Mouse (Mus musculus): ENCODE results near the gene Trappc12. TPM values are rescaled to one million over a fixed set of nuclear protein-coding genes. Genes with fewer than 3 reads are reported as not detected.

The Trappc12 gene
- polyA plus RNA-seq, 1 experiment from 2014 or later, result 45.8 TPM

DNA sequence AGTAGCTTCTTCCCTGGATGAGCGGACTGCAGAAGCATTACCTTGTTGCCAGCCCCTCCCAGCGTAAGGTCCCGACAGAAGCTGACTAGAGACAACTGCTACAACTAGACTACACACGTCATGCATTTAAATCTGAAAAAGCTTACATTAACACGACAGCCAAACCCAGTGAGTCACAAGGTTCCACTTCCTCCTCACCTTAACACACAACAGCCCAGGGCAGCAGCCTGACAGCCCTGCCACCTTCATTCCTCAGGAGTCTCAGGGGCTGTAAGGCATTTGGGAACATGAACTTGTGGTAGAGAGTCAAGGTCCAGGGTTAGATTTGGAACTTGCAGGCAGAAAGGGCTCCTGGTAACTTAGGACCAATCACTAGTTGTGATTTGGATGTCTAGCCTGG is 23.2 kb downstream of the Trappc12 start:
- WGBS, result 88% methylated on average over 5 of the region's 5 CpGs
- no peak overlapping the region for H3K9ac ChIP-seq (replicated peaks)
- peaks cover 30% of the 10 kb centered on the region for H3K36me3 ChIP-seq
- H3K4me2 ChIP-seq (replicated peaks), result no peak overlapping the region
- ATAC-seq (ENCODE audit: low FRiP score, low read depth), result no peak
- H3K4me1 ChIP-seq, result no peaks in the 10 kb centered on the region
- H3K9me3 ChIP-seq, result no peaks in the 10 kb centered on the region
- H3K27me3 ChIP-seq, result no peaks in the 10 kb centered on the region
- no peak overlapping the region for H3K27ac ChIP-seq (replicated peaks)
- no peak overlapping the region for H3K4me3 ChIP-seq

DNA sequence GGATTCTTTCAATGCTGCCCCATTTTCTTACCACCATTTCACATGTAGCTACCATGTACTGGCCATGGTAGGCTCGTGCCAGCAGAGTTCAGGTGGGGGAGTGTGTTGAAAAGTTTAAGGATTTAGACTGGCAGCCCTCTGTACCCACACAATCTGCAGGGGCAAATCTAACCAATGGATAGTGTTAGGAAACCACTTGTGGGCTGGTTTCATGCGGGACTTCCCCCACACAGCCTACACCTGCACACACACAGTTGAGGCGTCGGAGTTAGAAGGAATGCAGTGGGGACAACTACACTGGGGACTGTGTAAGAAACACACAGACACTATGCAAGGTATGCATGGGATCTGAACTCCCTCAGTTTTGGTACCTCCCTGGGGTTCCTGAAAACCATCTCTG is 24.1 kb downstream of the Trappc12 start:
- Histone ChIP-seq H3K9me3 (no peaks in the 10 kb centered on the region), H3K4me3 (no peak overlapping the region), H3K27ac (replicated peaks) (no peak overlapping the region), H3K4me2 (replicated peaks) (no peak overlapping the region), H3K36me3 (peaks cover 38% of the 10 kb centered on the region), H3K4me1 (no peaks in the 10 kb centered on the region), H3K9ac (replicated peaks) (no peak overlapping the region), H3K27me3 (no peaks in the 10 kb centered on the region)
- 88% methylated on average over 4 of the region's 4 CpGs for WGBS
- no peak for ATAC-seq (ENCODE audit: low FRiP score, low read depth)

DNA sequence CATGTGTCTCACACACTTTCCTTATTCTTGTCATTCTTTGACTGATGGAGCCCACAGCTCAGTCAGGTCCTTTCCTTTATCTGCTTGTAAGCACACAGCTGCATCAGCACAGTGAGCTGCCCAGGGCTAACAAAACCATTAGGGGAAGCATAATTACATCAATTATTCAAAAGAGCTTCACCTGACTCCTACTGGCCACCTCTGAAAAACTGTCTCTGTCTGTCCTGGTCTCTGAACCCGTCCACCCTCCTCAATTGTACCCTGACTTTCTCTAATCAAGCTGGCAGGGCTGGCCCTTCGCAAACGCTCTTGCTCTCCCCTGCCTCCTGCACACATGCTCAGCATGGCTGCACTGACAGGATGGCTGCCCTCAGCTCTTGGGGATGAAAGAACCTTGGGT is 25.9 kb downstream of the Trappc12 start:
- no peak overlapping the region for H3K9ac ChIP-seq (replicated peaks)
- H3K27ac ChIP-seq (replicated peaks), result no peak overlapping the region
- H3K9me3 ChIP-seq, result no peaks in the 10 kb centered on the region
- H3K4me1 ChIP-seq, result no peaks in the 10 kb centered on the region
- WGBS, result 84% methylated on average over 3 of the region's 3 CpGs
- ATAC-seq (ENCODE audit: low FRiP score, low read depth), result no peak
- H3K27me3 ChIP-seq, result no peaks in the 10 kb centered on the region
- peaks cover 49% of the 10 kb centered on the region for H3K36me3 ChIP-seq
- no peak overlapping the region for H3K4me3 ChIP-seq
- H3K4me2 ChIP-seq (replicated peaks), result no peak overlapping the region

DNA sequence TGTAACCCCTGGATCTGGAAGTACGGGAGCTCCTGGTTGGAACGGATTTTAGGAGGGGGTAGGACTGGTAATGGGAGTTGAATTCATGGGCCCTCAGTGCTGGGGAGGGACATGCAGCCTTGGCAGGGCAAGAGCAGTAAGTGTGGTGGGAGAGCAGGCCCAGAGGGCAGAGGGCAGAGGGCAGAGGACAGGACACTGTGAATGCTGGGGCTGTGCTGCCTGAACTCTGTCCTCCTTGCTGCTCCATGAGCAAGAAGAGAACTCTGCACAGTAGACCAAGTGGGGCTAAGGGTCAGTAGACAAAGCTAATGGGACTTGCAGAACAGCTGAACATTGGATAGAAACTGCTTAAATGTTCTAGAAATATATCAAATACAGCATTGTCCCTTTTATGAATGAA is 32.2 kb downstream of the Trappc12 start:
- H3K9ac ChIP-seq (replicated peaks), result no peak overlapping the region
- peaks cover 46% of the 10 kb centered on the region for H3K36me3 ChIP-seq
- H3K4me3 ChIP-seq, result no peak overlapping the region
- H3K27ac ChIP-seq (replicated peaks), result no peak overlapping the region
- no peaks in the 10 kb centered on the region for H3K27me3 ChIP-seq
- H3K4me1 ChIP-seq, result no peaks in the 10 kb centered on the region
- ATAC-seq (ENCODE audit: low FRiP score, low read depth), result no peak
- no peak overlapping the region for H3K4me2 ChIP-seq (replicated peaks)
- H3K9me3 ChIP-seq, result no peaks in the 10 kb centered on the region
- WGBS, result 90% methylated on average over 2 of the region's 2 CpGs

DNA sequence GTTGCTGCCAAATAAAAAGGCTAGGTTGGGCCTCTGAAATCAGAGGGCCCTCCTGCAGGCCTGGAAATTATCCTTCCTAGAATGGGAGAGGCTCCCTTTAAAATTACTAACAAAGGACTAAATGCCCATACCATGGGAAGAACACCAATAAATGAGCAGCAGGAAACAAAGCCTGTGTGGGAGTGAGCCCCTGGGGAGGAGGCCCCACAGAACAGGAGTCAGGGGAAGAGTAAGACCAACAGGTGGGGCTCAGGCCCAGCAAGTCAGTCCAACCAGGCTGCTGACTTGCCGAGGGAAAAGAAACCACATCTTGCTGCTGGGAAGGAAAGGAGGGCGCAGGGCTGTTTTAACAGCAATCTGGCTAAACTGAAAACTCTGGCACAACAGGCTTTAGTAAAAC is 33.2 kb downstream of the Trappc12 start:
- H3K9ac ChIP-seq (replicated peaks), result no peak overlapping the region
- H3K4me3 ChIP-seq, result no peak overlapping the region
- no peaks in the 10 kb centered on the region for H3K9me3 ChIP-seq
- no peak overlapping the region for H3K4me2 ChIP-seq (replicated peaks)
- H3K36me3 ChIP-seq, result peaks cover 50% of the 10 kb centered on the region
- ATAC-seq (ENCODE audit: low FRiP score, low read depth), result no peak
- no peaks in the 10 kb centered on the region for H3K27me3 ChIP-seq
- no peaks in the 10 kb centered on the region for H3K4me1 ChIP-seq
- H3K27ac ChIP-seq (replicated peaks), result no peak overlapping the region
- 67% methylated on average over 2 of the region's 2 CpGs for WGBS

DNA sequence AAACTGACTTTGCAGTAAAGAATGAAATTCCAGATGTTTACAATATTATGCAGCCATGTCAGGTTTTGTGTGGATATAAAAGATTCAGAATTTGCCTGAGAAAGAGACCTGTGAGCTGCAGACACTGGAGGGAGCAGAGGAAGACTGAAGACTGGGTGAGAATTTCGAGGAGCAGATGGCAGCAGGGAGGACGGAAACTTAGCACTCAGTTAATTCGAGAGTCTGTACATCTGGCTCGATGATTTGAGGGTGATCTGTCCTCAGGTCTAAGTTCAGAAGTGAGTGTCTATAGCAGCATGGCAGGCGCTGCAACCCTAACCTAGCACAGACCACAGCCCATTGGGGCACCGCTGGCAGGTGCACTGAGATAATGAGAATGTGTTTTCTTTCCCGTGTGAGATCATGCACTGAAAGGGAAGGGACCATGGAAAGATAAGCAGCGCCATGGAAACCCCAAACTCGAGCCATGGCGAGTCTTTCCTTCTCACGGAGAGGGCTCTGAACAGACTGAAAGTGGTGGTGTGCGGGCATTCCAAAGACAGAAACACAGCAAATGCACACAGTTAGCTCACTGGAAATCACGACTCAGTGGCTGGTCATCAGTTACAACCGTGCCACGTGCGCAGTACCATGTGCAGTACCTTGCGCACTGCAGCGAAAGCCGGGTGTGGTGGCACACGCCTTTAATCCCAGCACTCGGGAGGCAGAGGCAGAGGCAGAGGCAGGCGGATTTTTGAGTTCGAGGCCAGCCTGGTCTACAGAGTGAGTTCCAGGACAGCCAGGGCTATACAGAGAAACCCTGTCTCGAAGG is 35.2 kb downstream of the Trappc12 start:
- H3K27ac ChIP-seq (replicated peaks), result no peak overlapping the region
- H3K9me3 ChIP-seq, result no peaks in the 10 kb centered on the region
- H3K4me1 ChIP-seq, result no peaks in the 10 kb centered on the region
- H3K4me3 ChIP-seq, result no peak overlapping the region
- no peak overlapping the region for H3K9ac ChIP-seq (replicated peaks)
- H3K36me3 ChIP-seq, result peaks cover 49% of the 10 kb centered on the region
- H3K4me2 ChIP-seq (replicated peaks), result no peak overlapping the region
- no peak for ATAC-seq (ENCODE audit: low FRiP score, low read depth)
- no peaks in the 10 kb centered on the region for H3K27me3 ChIP-seq
- 89% methylated on average over 24 of the region's 24 CpGs for WGBS

DNA sequence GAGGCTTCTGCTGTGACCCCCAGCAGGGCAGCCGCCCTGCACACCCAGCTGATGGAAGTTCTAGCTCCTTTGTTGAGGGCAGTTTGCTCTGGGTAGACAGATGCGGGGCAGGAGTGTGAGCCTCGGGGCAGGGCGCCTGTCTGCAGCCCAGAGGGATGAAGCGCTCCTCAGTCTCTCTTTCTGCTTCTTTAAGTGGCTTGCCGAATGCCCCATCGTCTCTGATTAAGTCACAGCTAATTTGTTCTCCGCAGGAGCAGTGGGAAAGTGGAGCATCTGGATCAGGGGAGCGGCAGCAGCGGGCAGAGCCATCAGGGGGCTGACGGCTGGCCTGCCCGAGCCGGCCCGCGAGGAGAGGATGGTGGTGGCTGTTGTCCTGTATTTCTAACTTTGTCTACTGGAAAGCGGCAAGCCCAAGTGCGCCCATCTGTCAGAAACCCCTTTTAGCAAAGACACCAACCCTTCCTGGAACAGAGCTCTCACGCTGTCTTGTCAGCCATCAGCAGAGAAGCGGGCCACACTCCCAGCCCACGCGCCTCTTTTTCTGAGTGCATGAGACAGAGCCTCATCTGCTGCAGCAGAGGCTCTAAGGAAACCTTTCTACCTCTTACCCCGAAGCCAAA is 39.6 kb downstream of the Trappc12 start:
- H3K36me3 ChIP-seq, result peaks cover 44% of the 10 kb centered on the region

DNA sequence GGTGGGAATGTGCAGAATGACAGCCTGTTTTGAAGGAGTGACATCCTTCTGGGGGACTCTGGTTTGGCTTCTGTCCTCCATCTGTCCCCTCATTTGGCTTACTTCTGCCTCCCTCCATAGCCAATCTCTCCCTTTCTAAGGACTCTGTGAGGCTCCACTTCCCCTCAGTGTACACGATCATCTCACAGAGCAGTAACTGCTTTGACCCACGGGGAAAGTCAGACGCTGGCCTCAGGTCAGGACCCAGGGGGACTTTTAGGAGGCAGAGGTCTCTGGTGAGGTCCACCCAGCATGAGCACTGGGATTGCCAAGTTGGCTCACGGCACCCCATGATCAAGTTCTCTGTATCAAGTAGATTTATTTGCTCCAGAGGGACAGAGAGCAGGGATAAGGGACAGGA is 42.1 kb downstream of the Trappc12 start:
- Histone ChIP-seq H3K4me1 (peaks cover 11% of the 10 kb centered on the region), H3K4me2 (replicated peaks) (no peak overlapping the region), H3K27me3 (0 out of 2 replicates have a peak, but pooled peaks cover 3% of the 10 kb centered on the region), H3K27ac (replicated peaks) (no peak overlapping the region), H3K9ac (replicated peaks) (no peak overlapping the region), H3K36me3 (peaks cover 45% of the 10 kb centered on the region), H3K4me3 (no peak overlapping the region), H3K9me3 (no peaks in the 10 kb centered on the region)
- 89% methylated on average over 4 of the region's 4 CpGs for WGBS
- ATAC-seq (ENCODE audit: low FRiP score, low read depth), result no peak

More for the DNA sequence above, 39.6 kb downstream of the Trappc12 start:
- Histone ChIP-seq H3K9ac (replicated peaks) (no peak overlapping the region), H3K4me3 (no peak overlapping the region), H3K4me1 (no peaks in the 10 kb centered on the region), H3K9me3 (no peaks in the 10 kb centered on the region), H3K27ac (replicated peaks) (no peak overlapping the region), H3K4me2 (replicated peaks) (no peak overlapping the region), H3K27me3 (no peaks in the 10 kb centered on the region)
- no peak for ATAC-seq (ENCODE audit: low FRiP score, low read depth)
- 68% methylated on average over 22 of the region's 22 CpGs for WGBS

DNA sequence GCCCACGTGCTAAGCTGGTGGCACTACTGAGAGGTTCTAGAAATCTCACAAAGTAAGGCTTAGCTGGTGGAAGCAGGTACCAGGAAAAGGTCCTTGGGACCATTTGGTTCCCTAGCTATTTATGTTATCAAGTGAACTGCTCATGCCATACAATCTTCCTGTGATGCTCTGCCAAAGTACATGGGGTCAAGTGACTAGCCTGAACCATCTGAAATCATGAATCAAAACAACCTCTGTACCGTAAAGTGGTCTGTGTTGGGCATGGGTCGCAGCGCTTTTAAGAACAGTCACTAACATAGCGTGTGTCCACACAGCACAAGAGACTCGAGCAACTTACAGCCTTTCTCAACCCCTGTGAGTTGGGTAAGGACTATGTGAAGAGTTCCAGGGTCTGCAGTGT is 45.1 kb downstream of the Trappc12 start:
- no peaks in the 10 kb centered on the region for H3K9me3 ChIP-seq
- ATAC-seq (ENCODE audit: low FRiP score, low read depth), result no peak
- no peak overlapping the region for H3K4me3 ChIP-seq
- H3K4me1 ChIP-seq, result peaks cover 17% of the 10 kb centered on the region
- H3K27ac ChIP-seq (replicated peaks), result no peak overlapping the region
- H3K27me3 ChIP-seq, result 0 out of 2 replicates have a peak, but pooled peaks cover 3% of the 10 kb centered on the region
- peaks cover 17% of the 10 kb centered on the region for H3K36me3 ChIP-seq
- no peak overlapping the region for H3K4me2 ChIP-seq (replicated peaks)
- H3K9ac ChIP-seq (replicated peaks), result no peak overlapping the region
- WGBS, result 89% methylated on average over 6 of the region's 6 CpGs

DNA sequence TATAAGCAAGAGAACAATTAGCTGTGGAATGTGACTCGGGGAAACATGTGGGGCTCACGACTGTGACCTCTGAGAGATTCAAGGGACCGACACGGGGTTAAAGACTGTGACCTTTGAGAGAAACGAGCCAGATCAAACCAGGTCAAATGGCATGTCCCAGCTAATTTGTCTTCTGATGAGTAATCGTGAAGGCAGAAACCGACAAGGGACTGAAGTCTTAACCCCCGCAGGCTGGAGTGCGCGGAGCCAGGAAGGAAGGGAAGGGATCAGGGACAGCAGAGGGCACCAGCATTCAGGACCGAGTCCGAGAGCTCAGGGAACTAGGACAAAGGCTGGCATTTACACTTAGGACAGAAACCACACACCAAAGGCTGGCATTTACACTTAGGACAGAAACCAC is 45.9 kb downstream of the Trappc12 start:
- no peak overlapping the region for H3K4me2 ChIP-seq (replicated peaks)
- peaks cover 21% of the 10 kb centered on the region for H3K4me1 ChIP-seq
- 0 out of 2 replicates have a peak, but pooled peaks cover 3% of the 10 kb centered on the region for H3K27me3 ChIP-seq
- ATAC-seq (ENCODE audit: low FRiP score, low read depth), result no peak
- H3K9me3 ChIP-seq, result no peaks in the 10 kb centered on the region
- WGBS, result 3% methylated on average over 12 of the region's 12 CpGs
- H3K36me3 ChIP-seq, result peaks cover 8% of the 10 kb centered on the region
- H3K27ac ChIP-seq (replicated peaks), result 0 out of 2 replicates have a peak overlapping the region, but pooled peaks have one; percentile 0
- no peak overlapping the region for H3K9ac ChIP-seq (replicated peaks)
- no peak overlapping the region for H3K4me3 ChIP-seq

DNA sequence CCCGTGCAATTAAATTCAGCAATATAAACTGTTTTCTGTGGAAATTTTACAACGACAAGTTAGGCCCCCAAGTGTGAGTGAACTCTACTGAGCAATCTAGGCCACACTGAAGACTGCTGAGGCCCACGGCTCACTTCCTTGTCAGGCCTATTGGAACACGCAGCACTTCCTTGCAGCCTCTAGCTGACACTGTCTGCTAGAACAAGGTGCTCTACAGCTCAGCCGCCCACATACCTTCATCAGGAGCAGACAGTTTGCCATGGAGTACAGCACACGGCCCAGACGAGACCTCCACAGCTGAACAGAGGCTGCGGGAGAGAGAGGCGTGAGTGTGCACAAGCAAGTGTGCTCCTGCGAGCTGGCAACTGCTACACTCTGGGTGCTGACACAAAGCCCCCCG is 49.0 kb downstream of the Trappc12 start:
- Histone ChIP-seq H3K27me3 (0 out of 2 replicates have a peak, but pooled peaks cover 3% of the 10 kb centered on the region), H3K4me1 (peaks cover 21% of the 10 kb centered on the region), H3K36me3 (peaks cover 11% of the 10 kb centered on the region), H3K9me3 (no peaks in the 10 kb centered on the region), H3K4me2 (replicated peaks) (no peak overlapping the region), H3K27ac (replicated peaks) (no peak overlapping the region), H3K9ac (replicated peaks) (no peak overlapping the region), H3K4me3 (no peak overlapping the region)
- ATAC-seq (ENCODE audit: low FRiP score, low read depth), result no peak
- WGBS, result 89% methylated on average over 11 of the region's 11 CpGs

DNA sequence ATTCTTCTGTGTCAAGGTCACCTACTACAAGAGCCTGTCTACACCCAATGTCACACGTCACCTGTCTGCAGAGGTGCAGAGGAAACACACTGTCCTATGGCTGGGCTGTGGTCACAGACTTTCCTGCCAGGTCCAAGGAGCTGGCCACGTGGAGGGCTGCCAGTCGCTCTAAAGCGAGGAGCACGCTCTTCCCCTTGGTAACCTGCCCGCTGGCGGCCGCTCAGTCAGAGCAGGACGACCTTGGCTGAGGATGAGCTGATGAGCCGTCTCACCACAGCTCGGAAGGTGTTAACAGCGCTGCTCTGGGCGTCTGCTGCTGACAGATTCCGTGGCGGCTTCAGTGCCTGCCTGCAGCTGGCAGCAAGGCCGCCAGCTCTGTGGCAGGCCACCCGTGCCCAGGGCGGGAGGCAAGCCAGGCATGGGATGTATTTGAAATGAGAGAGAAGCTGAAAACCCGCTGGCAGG is 49.7 kb downstream of the Trappc12 start:
- Histone ChIP-seq H3K27me3 (0 out of 2 replicates have a peak, but pooled peaks cover 3% of the 10 kb centered on the region), H3K4me3 (no peak overlapping the region), H3K4me2 (replicated peaks) (no peak overlapping the region), H3K9me3 (no peaks in the 10 kb centered on the region), H3K36me3 (peaks cover 14% of the 10 kb centered on the region), H3K9ac (replicated peaks) (peak overlapping the region; percentile 31; the same call in 1 of the 2 replicates), H3K27ac (replicated peaks) (peak overlapping the region; percentile 84; the same call in 1 of the 2 replicates), H3K4me1 (peaks cover 21% of the 10 kb centered on the region)
- WGBS, result 84% methylated on average over 19 of the region's 19 CpGs
- ATAC-seq (ENCODE audit: low FRiP score, low read depth), result peak; percentile 20; the same call in 1 of the 2 replicates

Data from midbrain, embryonic 12.5 days (tissue).